Mouse (Mus musculus) urinary bladder, postnatal 36 days (tissue): ENCODE results near the gene Nkain1.

Experiments
- DNase-seq, 2 experiments: peaks; one replicate each; pipeline ENCODE4 v3.0.0; 2022; ENCODE audit warnings: low spot score in 2 of 2, mixed read lengths in 1 of 2

Nkain1 gene

GRCm38 (mm10) chr4:130574048-130574413 lies at the start of gene Nkain1:
Gene Nkain1 (minus strand): TSS chr4:130574173.
- no peak for DNase-seq

- no peak for DNase-seq
Measured at GRCm38 (mm10) chr4:130578734-130579274, 4.8 kb upstream of the Nkain1 start.

GRCm38 (mm10) chr4:130577081-130577480 lies 3.1 kb upstream of the Nkain1 start:
- DNase-seq, result no peak

GRCm38 (mm10) chr4:130576247-130576931 lies 2.4 kb upstream of the Nkain1 start:
- DNase-seq, result peak; percentile 16 to 19

- no peak for DNase-seq
Measured at GRCm38 (mm10) chr4:130575533-130575932, 1.6 kb upstream of the Nkain1 start.

- no peak for DNase-seq
Measured at GRCm38 (mm10) chr4:130574861-130575460, 988 bp upstream of the Nkain1 start.

GRCm38 (mm10) chr4:130573351-130574047 lies 474 bp downstream of the Nkain1 start:
- no peak for DNase-seq

- no peak for DNase-seq
Measured at GRCm38 (mm10) chr4:130573012-130573350, 992 bp downstream of the Nkain1 start.

GRCm38 (mm10) chr4:130572545-130572944 lies 1.4 kb downstream of the Nkain1 start:
- no peak for DNase-seq

GRCm38 (mm10) chr4:130570941-130571720 lies 2.8 kb downstream of the Nkain1 start:
- no peak for DNase-seq

GRCm38 (mm10) chr4:130568043-130568978 lies 5.7 kb downstream of the Nkain1 start:
- DNase-seq, result no peak

GRCm38 (mm10) chr4:130563820-130564219 lies 10.2 kb downstream of the Nkain1 start:
- DNase-seq, result no peak

- no peak for DNase-seq
Measured at GRCm38 (mm10) chr4:130563260-130563756, 10.7 kb downstream of the Nkain1 start.

GRCm38 (mm10) chr4:130560576-130561310 lies 13.2 kb downstream of the Nkain1 start:
- DNase-seq, result no peak

- DNase-seq, result no peak
Measured at GRCm38 (mm10) chr4:130559220-130559619, 14.8 kb downstream of the Nkain1 start.

GRCm38 (mm10) chr4:130557852-130558251 lies 16.1 kb downstream of the Nkain1 start:
- DNase-seq, result no peak

- DNase-seq, result no peak
Measured at GRCm38 (mm10) chr4:130556992-130557391, 17.0 kb downstream of the Nkain1 start.

- DNase-seq, result no peak
Measured at GRCm38 (mm10) chr4:130556224-130556623, 17.7 kb downstream of the Nkain1 start.

- DNase-seq, result no peak
Measured at GRCm38 (mm10) chr4:130553121-130553448, 20.9 kb downstream of the Nkain1 start.
